Mouse (Mus musculus): ENCODE measurements around the gene Card11. TPM values are rescaled to one million over a fixed set of nuclear protein-coding genes. Genes with fewer than 3 reads are reported as not detected.
A peak's percentile ranks its signal among the peaks of the same experiment; 100 is the strongest.

Card11 gene
- polyA plus RNA-seq, 1 experiment from 2014 or later, result 0.25 TPM

DNA sequence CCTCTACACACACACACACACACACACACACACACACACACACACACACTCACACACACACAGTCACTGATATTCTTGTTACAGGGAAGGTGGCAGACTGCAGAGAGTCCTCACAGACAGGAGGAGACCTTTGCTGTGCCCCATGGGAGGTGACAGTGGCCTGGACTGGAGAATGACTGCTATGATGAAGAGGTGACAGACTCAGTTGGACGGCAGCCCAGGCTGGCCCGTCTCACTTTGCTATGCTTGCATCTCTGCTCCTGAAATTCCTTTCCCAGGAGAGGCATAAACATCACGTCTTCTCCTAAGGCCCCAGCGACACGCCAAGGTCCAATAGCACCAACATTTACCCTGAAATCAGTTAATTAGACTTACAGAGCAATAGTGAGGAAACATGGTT lies 146.7 kb downstream of the Card11 start:
- Histone ChIP-seq H3K4me1 (ENCODE audit: control insufficient read depth, insufficient read depth, low read length) (no peaks in the 10 kb centered on the region), H3K27me3 (ENCODE audit: control insufficient read depth, insufficient read depth, low read length) (no peaks in the 10 kb centered on the region), H3K4me3 (ENCODE audit: low read depth, low read length) (no peak overlapping the region), H3K4me2 (ENCODE audit: low read depth, low read length) (no peak overlapping the region), H3K9ac (replicated peaks; ENCODE audit: low read length) (no peak overlapping the region), H3K27ac (replicated peaks; ENCODE audit: low read depth, low read length) (no peak overlapping the region), H3K36me3 (replicated peaks; ENCODE audit: control insufficient read depth, insufficient read depth, low read depth, low read length) (no peaks in the 10 kb centered on the region), H3K9me3 (replicated peaks; ENCODE audit: control insufficient read depth, low read length) (no peaks in the 10 kb centered on the region)
- ATAC-seq (replicated peaks; ENCODE audit: insufficient number of reproducible peaks, low FRiP score, low TSS enrichment, low read depth), result no peak
- 88% methylated on average over 5 of the region's 5 CpGs for WGBS
- DNase-seq (ENCODE audit: low spot score), result no peak

DNA sequence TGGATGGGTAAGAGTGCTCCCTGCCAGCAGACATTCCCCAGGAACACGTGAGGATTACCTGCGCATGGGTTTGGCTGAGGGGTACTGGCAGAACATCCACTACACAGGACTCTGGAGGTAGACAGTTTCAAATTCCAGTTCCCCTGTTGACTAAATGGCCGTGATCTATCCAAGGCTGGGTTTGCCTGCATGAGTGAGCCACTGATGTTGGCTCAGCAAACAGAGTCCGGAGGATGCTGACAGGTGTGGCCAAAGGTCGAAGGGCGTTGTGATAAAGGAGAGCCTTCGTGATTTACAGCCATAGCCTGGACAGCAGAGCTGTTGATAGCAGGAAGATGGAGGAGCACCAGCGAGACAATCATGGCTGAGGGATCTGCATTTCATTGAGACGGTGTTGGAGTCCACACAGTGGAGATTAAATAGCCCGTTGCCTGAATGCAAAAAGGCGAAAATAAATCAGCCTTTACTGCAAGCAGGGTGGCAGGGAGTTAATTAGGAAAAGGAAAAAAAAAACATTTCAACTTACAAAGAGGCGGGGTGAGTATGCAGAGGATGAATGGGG lies 147.9 kb downstream of the Card11 start:
- Histone ChIP-seq H3K9me3 (replicated peaks; ENCODE audit: control insufficient read depth, low read length) (no peaks in the 10 kb centered on the region), H3K27me3 (ENCODE audit: control insufficient read depth, insufficient read depth, low read length) (no peaks in the 10 kb centered on the region), H3K9ac (replicated peaks; ENCODE audit: low read length) (no peak overlapping the region), H3K4me2 (ENCODE audit: low read depth, low read length) (no peak overlapping the region), H3K36me3 (replicated peaks; ENCODE audit: control insufficient read depth, insufficient read depth, low read depth, low read length) (no peaks in the 10 kb centered on the region), H3K27ac (replicated peaks; ENCODE audit: low read depth, low read length) (no peak overlapping the region), H3K4me1 (ENCODE audit: control insufficient read depth, insufficient read depth, low read length) (no peaks in the 10 kb centered on the region), H3K4me3 (ENCODE audit: low read depth, low read length) (no peak overlapping the region)
- WGBS, result 88% methylated on average over 12 of the region's 12 CpGs
- no peak for DNase-seq (ENCODE audit: low spot score)
- ATAC-seq (replicated peaks; ENCODE audit: insufficient number of reproducible peaks, low FRiP score, low TSS enrichment, low read depth), result no peak

DNA sequence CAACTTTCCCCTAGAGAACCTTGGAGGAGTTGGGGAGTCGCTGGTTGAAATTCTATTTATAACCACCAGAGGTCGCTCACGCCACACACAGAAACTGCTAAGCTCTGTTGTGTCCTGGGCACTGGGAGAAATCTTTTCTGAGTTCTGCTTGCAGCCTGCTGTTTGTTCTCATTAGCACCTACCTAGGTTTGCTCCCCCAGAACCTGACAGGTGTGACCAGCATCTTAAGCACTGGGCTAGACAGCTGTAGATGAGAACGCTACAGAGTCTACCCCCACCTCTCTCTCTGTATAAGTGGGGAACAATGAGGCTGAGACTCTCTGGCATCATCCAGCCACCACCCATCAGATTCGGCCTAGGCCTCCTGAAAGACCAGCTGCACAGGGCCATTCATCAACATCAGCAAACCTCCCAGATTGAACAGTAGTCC lies 153.1 kb downstream of the Card11 start:
- Histone ChIP-seq H3K4me1 (ENCODE audit: control insufficient read depth, insufficient read depth, low read length) (no peaks in the 10 kb centered on the region), H3K9me3 (replicated peaks; ENCODE audit: control insufficient read depth, low read length) (no peaks in the 10 kb centered on the region), H3K27ac (replicated peaks; ENCODE audit: low read depth, low read length) (no peak overlapping the region), H3K4me3 (ENCODE audit: low read depth, low read length) (no peak overlapping the region), H3K36me3 (replicated peaks; ENCODE audit: control insufficient read depth, insufficient read depth, low read depth, low read length) (no peaks in the 10 kb centered on the region), H3K9ac (replicated peaks; ENCODE audit: low read length) (no peak overlapping the region), H3K27me3 (ENCODE audit: control insufficient read depth, insufficient read depth, low read length) (no peaks in the 10 kb centered on the region), H3K4me2 (ENCODE audit: low read depth, low read length) (no peak overlapping the region)
- 24% methylated on average over 5 of the region's 5 CpGs for WGBS
- peak; percentile 69 for DNase-seq (ENCODE audit: low spot score)
- ATAC-seq (replicated peaks; ENCODE audit: insufficient number of reproducible peaks, low FRiP score, low TSS enrichment, low read depth), result peak; percentile 18; the same call in 1 of the 2 replicates

DNA sequence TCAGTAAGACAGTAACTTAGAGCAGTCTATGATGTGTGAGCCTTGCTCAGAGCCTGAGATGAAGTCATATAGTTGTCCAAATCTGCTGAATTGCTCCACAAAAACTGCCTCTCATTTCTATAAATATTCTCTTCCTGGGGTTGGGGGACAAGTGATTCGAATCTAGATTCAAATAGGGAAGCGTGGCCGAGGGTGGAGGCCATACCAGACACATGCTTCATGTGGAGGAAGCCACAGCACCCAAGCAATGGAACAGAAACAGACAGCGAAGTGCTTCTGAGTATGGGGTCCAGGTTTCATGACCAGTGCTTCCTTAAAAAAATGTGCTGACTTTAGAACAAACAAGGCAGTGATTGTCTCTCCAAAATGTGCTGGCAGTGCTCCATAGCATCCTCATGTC lies 158.4 kb downstream of the Card11 start:
- Histone ChIP-seq H3K36me3 (replicated peaks; ENCODE audit: control insufficient read depth, insufficient read depth, low read depth, low read length) (no peaks in the 10 kb centered on the region), H3K27ac (replicated peaks; ENCODE audit: low read depth, low read length) (no peak overlapping the region), H3K4me1 (ENCODE audit: control insufficient read depth, insufficient read depth, low read length) (no peaks in the 10 kb centered on the region), H3K9me3 (replicated peaks; ENCODE audit: control insufficient read depth, low read length) (no peaks in the 10 kb centered on the region), H3K4me3 (ENCODE audit: low read depth, low read length) (no peak overlapping the region), H3K4me2 (ENCODE audit: low read depth, low read length) (no peak overlapping the region), H3K9ac (replicated peaks; ENCODE audit: low read length) (no peak overlapping the region), H3K27me3 (ENCODE audit: control insufficient read depth, insufficient read depth, low read length) (no peaks in the 10 kb centered on the region)
- WGBS, result 80% methylated on average over 4 of the region's 4 CpGs
- DNase-seq (ENCODE audit: low spot score) (no peak), ATAC-seq (replicated peaks; ENCODE audit: insufficient number of reproducible peaks, low FRiP score, low TSS enrichment, low read depth) (no peak)

DNA sequence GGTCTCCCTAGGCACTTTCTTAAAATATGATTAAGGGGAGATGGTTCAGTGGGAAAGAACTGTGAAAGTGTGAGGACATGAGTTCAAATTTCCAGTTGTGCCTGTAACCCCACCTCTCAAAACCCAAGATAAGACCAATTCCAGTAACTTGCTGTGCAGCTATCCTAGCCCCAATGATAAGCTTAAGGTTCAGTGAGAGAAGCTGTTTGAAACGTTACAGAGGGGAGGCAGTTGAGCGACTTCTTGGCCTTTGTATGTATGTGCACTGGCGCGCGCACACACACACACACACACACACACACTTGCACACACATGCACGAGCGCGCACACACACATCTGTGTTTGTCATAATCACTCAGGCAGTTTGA lies 169.3 kb downstream of the Card11 start:
- ATAC-seq (replicated peaks; ENCODE audit: insufficient number of reproducible peaks, low FRiP score, low TSS enrichment, low read depth) (no peak), DNase-seq (ENCODE audit: low spot score) (no peak)
- H3K36me3 ChIP-seq (replicated peaks; ENCODE audit: control insufficient read depth, insufficient read depth, low read depth, low read length), result no peaks in the 10 kb centered on the region
- no peaks in the 10 kb centered on the region for H3K4me1 ChIP-seq (ENCODE audit: control insufficient read depth, insufficient read depth, low read length)
- no peak overlapping the region for H3K4me3 ChIP-seq (ENCODE audit: low read depth, low read length)
- no peaks in the 10 kb centered on the region for H3K27me3 ChIP-seq (ENCODE audit: control insufficient read depth, insufficient read depth, low read length)
- no peak overlapping the region; the same call in 1 of the 2 replicates for H3K4me2 ChIP-seq (ENCODE audit: low read depth, low read length)
- no peaks in the 10 kb centered on the region for H3K9me3 ChIP-seq (replicated peaks; ENCODE audit: control insufficient read depth, low read length)
- no peak overlapping the region for H3K27ac ChIP-seq (replicated peaks; ENCODE audit: low read depth, low read length)
- WGBS, result 76% methylated on average over 8 of the region's 8 CpGs
- H3K9ac ChIP-seq (replicated peaks; ENCODE audit: low read length), result no peak overlapping the region

DNA sequence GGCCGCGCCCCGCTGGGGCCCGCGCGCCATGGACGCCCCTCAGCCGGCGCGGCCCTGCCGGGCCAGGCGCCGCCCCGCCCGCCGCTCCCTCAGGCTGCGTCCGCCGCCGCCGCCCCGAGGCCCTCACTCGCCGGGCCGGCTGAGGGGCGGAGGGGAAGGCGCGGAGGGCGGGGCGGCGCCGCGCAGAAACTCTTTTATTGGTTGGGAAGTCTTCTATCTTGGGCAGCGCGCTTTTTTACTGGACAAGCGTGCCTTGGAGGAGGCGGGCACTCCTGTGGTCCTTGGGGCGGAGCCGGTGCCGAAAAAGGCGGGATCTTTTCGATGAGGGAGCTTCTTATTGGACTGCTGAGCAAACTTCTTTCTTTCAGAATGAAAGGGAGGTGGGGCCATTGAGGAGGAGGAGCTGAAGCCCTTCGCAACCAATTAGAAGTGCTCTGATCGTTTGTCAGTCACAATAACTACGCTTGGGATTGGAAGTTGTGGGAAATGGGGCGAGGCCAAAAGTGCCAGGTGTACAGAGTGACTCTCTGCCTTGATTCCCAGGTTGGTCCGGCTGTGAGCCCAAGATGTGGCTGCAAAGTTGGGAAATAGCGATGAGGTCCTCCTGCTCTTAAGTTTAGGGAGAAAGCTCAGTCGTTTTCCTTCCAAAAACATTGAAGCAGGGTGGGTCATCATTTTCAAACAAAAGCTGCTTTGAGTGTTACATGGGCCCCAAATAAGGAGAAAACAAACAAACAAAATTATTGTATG lies 169.9 kb downstream of the Card11 start, which contains the start of gene Gna12:
TSS of gene Gna12 (minus strand) at position 118 of the 750 bp plus-strand sequence.
- H3K9ac ChIP-seq (replicated peaks; ENCODE audit: low read length), result peak within 1 kb of the TSS; percentile 86
- 0 out of 2 replicates have a peak within 1 kb of the TSS, but pooled peaks have one; percentile 3 for H3K27ac ChIP-seq (replicated peaks; ENCODE audit: low read depth, low read length)
- H3K4me1 ChIP-seq (ENCODE audit: control insufficient read depth, insufficient read depth, low read length), result no peaks in the 10 kb centered on the region
- peak within 1 kb of the TSS; percentile 85 for H3K4me2 ChIP-seq (ENCODE audit: low read depth, low read length)
- H3K9me3 ChIP-seq (replicated peaks; ENCODE audit: control insufficient read depth, low read length), result no peaks in the 10 kb centered on the region
- WGBS, result under 1% methylated on average over 37 of the region's 49 CpGs
- peak; percentile 99 for ATAC-seq (replicated peaks; ENCODE audit: insufficient number of reproducible peaks, low FRiP score, low TSS enrichment, low read depth)
- DNase-seq (ENCODE audit: low spot score), result peak; percentile 99
- peak within 1 kb of the TSS; percentile 71 for H3K4me3 ChIP-seq (ENCODE audit: low read depth, low read length)
- no peaks in the 10 kb centered on the region for H3K36me3 ChIP-seq (replicated peaks; ENCODE audit: control insufficient read depth, insufficient read depth, low read depth, low read length)
- no peaks in the 10 kb centered on the region for H3K27me3 ChIP-seq (ENCODE audit: control insufficient read depth, insufficient read depth, low read length)

DNA sequence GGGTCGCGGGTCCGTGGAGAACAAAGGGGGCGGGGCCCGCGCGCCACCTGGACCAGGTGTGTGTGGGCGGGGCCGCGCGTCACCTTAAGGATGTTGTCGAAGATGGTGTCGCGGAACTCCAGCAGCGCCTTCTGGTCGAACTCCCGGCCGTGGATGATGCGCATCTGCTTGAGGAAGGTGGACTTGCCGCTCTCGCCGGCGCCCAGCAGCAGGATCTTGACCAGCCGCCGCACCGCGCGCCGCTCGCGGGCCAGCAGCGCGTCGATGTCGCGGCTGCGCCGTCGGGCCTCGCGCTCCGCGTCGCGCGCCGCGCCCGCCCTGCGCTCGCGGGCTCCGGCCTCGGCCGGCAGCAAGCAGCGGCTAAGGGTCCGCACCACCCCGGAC lies 170.5 kb downstream of the Card11 start:
- DNase-seq (ENCODE audit: low spot score) (peak; percentile 56), ATAC-seq (replicated peaks; ENCODE audit: insufficient number of reproducible peaks, low FRiP score, low TSS enrichment, low read depth) (no peak)
- Histone ChIP-seq H3K9ac (replicated peaks; ENCODE audit: low read length) (peak overlapping the region; percentile 86), H3K4me3 (ENCODE audit: low read depth, low read length) (peak overlapping the region; percentile 71), H3K27ac (replicated peaks; ENCODE audit: low read depth, low read length) (0 out of 2 replicates have a peak overlapping the region, but pooled peaks have one; percentile 3), H3K4me1 (ENCODE audit: control insufficient read depth, insufficient read depth, low read length) (no peaks in the 10 kb centered on the region), H3K36me3 (replicated peaks; ENCODE audit: control insufficient read depth, insufficient read depth, low read depth, low read length) (no peaks in the 10 kb centered on the region), H3K27me3 (ENCODE audit: control insufficient read depth, insufficient read depth, low read length) (no peaks in the 10 kb centered on the region), H3K9me3 (replicated peaks; ENCODE audit: control insufficient read depth, low read length) (no peaks in the 10 kb centered on the region), H3K4me2 (ENCODE audit: low read depth, low read length) (peak overlapping the region; percentile 85)
- WGBS, result under 1% methylated on average over 49 of the region's 58 CpGs
